Mouse (Mus musculus) hindbrain, embryonic 11.5 days (tissue): ENCODE data around the gene Trmo. TPM values are rescaled to one million over a fixed set of nuclear protein-coding genes. Genes with fewer than 3 reads are reported as not detected.

ENCODE experiments used
- ATAC-seq: fragments of 200-750 bp; cut with Nextera tagmentation; 2 replicates; pipeline ENCODE4 v1.8.0; 2017; ENCODE audit warnings: mild to moderate bottlenecking, moderate TSS enrichment, moderate library complexity; ENCODE audit not compliant: low FRiP score
- DNase-seq: peaks from one replicate; pipeline ENCODE4 v3.0.0-alpha.2; 2015; ENCODE audit warnings: low spot score
- H3K27ac ChIP-seq: fragments of 300-500 bp; sonication (generic); 2 replicates; pipeline ENCODE4 v1.5.1; 2014; ENCODE audit warnings: mild to moderate bottlenecking, low read depth, low read length
- H3K27me3 ChIP-seq: fragments of 300-500 bp; sonication (generic); 2 replicates; pipeline ENCODE4 v1.6.1; 2014; ENCODE audit warnings: mild to moderate bottlenecking, low read length, moderate library complexity, mixed read lengths; ENCODE audit not compliant: control insufficient read depth, insufficient read depth
- H3K36me3 ChIP-seq: fragments of 300-500 bp; sonication (generic); 2 replicates; pipeline ENCODE4 v1.6.1; 2014; ENCODE audit warnings: mild to moderate bottlenecking, low read length, moderate library complexity, mixed read lengths; ENCODE audit not compliant: control insufficient read depth, insufficient read depth
- H3K4me1 ChIP-seq: fragments of 300-500 bp; sonication (generic); replicated peaks from 2 replicates; pipeline ENCODE4 v1.6.1; 2014; ENCODE audit warnings: low read length, mixed read lengths; ENCODE audit not compliant: control insufficient read depth, insufficient read depth
- H3K4me2 ChIP-seq: fragments of 300-500 bp; sonication (generic); replicated peaks from 2 replicates; pipeline ENCODE4 v1.6.1; 2014; ENCODE audit warnings: mild to moderate bottlenecking, low read depth, low read length
- H3K4me3 ChIP-seq: fragments of 300-500 bp; sonication (generic); 2 replicates; pipeline ENCODE4 v1.5.1; 2014; ENCODE audit warnings: low read depth, low read length
- H3K9ac ChIP-seq: fragments of 300-500 bp; sonication (generic); 2 replicates; pipeline ENCODE4 v1.6.1; 2014; ENCODE audit warnings: low read depth, low read length
- H3K9me3 ChIP-seq: fragments of 300-500 bp; sonication (generic); 2 replicates; pipeline ENCODE4 v1.6.1; 2016; ENCODE audit warnings: low read length; ENCODE audit not compliant: control insufficient read depth
- WGBS: fragments of 180-500 bp; shearing (Covaris S2); extraction: QIAGEN DNeasy Blood & Tissue Kit; methylation state at CpG from one replicate; pipeline ENCODE4 v1.1.7; 2014; 5-methylcytosine and 5-hydroxymethylcytosine counted together
- polyA plus RNA-seq: library from polyadenylated mRNA; unstranded; fragments of >200 nt; fragmentation: Nextera tagmentation; extraction: Ambion mirVana; gene quantifications from 2 replicates; pipeline ENCODE4 v1.2.1, GENCODE M21; 2014

Trmo gene
- polyA plus RNA-seq, 1 experiment from 2014 or later: 9.9 TPM

DNA sequence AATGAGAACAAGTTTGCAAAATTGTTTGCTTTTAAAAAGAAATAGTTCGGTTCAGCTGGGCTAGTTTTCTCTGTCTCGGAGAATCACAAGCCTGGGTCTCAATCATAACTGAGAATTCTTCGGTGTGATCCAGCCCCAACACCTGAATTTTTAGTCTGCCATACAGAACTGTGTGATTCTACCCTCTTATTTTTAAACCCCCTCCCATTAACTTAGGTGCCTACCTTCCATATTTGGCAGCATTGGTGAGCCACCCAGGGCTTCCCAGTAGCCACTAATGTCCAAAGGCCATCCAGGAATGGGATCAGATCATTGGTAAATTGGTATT lies 43.5 kb downstream of the Trmo start:
- ATAC-seq: no peak
- 14% methylated on average over 3 of the region's 3 CpGs for WGBS
- no peaks in the 10 kb centered on the region for H3K36me3 ChIP-seq

DNA sequence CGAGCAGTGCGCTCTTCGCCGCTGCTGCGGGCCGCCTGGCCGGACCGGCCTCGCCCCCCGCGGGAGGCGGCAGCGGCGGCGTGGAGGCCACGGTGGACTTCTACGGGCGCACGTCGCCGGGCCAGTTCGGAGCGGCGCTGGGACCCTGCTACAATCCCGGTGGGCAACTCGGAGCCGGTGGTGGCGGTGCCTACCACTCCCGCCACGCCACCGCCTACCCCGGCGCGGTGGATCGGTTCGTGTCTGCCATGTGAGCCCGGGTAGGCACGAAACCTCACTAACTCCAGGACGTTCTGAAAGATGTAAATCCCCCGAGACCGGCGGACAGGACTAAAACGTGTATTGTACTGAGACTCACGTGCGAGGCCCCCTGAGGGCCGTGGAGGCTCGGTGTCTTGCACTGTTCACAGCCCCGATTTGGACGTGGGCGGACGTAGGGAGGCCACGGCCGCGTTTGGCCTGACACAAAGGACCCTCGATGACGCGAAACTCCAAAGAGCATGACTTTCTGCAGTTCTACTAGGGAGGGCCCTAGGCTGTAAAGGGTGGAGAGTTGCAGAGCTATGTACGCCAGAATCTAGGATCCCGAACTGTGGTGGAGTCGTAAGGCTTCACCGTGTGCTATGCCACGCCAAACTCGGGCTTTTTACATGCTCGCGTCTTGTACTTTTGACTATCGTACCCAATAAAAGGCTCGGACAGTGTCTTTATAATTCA lies 44.0 kb downstream of the Trmo start:
- H3K9ac ChIP-seq: no peak overlapping the region
- peaks cover 91% of the 10 kb centered on the region for H3K27me3 ChIP-seq
- H3K36me3 ChIP-seq: no peaks in the 10 kb centered on the region
- no peak overlapping the region for H3K27ac ChIP-seq
- peak; percentile 68 for DNase-seq
- peak overlapping the region; percentile 32; the same call in 1 of the 2 replicates for H3K4me3 ChIP-seq
- ATAC-seq: no peak
- no peak overlapping the region for H3K4me2 ChIP-seq
- H3K9me3 ChIP-seq: no peaks in the 10 kb centered on the region
- WGBS: 2% methylated on average over 65 of the region's 67 CpGs
- H3K4me1 ChIP-seq: no peaks in the 10 kb centered on the region; the same call in none of the 2 replicates

More for the DNA sequence above, 43.5 kb downstream of the Trmo start:
- peak; percentile 47 for DNase-seq
- H3K4me2 ChIP-seq: no peak overlapping the region
- H3K4me3 ChIP-seq: no peak overlapping the region
- no peaks in the 10 kb centered on the region; the same call in none of the 2 replicates for H3K4me1 ChIP-seq
- H3K9ac ChIP-seq: no peak overlapping the region
- no peaks in the 10 kb centered on the region for H3K9me3 ChIP-seq
- no peak overlapping the region for H3K27ac ChIP-seq
- H3K27me3 ChIP-seq: peaks cover 91% of the 10 kb centered on the region

DNA sequence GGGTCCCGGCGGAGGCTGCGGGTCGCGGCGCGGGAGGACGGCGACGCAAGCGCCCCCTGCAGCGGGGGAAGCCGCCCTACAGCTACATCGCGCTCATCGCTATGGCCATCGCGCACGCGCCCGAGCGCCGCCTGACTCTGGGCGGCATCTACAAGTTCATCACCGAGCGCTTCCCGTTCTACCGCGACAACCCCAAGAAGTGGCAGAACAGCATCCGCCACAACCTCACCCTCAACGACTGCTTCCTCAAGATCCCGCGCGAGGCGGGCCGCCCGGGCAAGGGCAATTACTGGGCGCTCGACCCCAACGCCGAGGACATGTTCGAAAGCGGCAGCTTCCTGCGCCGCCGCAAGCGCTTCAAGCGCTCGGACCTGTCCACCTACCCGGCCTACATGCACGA lies 44.9 kb downstream of the Trmo start:
- no peak overlapping the region for H3K9ac ChIP-seq
- ATAC-seq: peak; percentile 53; the same call in 1 of the 2 replicates
- WGBS: under 1% methylated on average over 44 of the region's 51 CpGs
- H3K4me1 ChIP-seq: no peaks in the 10 kb centered on the region; the same call in none of the 2 replicates
- peak overlapping the region; percentile 32 for H3K4me3 ChIP-seq
- DNase-seq: peak; percentile 69
- H3K4me2 ChIP-seq: peak overlapping the region; percentile 39
- H3K27ac ChIP-seq: no peak overlapping the region
- H3K36me3 ChIP-seq: no peaks in the 10 kb centered on the region
- peaks cover 90% of the 10 kb centered on the region for H3K27me3 ChIP-seq
- H3K9me3 ChIP-seq: no peaks in the 10 kb centered on the region

DNA sequence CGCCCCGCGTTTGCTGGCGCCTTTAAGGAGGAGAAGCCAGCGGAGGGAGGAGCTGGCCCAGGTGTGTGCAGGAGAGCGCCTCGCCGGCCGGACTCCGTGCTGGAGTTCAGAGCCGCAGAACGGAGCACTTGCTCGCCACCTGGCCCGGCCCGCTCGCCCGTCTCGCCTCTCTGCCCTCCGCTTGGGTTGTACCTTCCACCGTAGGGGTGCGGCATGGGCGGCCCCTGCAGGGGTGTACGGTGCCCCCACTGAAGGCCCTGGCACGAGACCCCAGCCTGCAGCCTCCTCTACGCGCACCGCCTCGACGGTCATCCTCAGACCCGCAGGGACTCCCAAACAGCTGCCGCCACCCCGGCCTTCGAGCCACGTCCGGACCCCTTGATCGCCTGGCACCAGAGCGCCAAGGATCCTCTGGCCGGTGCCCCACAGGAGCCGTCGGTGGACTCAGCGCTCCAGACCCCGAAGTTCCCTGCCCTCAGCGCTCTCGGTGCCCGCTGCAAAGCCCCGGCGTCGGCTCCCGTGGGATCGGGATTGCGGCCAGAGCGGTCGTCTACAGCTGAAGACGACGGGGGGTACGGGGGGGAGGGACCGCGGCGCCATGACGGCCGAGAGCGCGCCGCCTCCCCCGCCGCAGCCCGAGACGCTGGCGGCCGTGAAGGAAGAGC lies 45.5 kb downstream of the Trmo start, which contains the start of gene Foxe1:
Gene Foxe1, plus strand, starts transcription at position 14 of the 665 bp plus-strand sequence.
- 2% methylated on average over 62 of the region's 70 CpGs for WGBS
- no peak for ATAC-seq
- H3K27me3 ChIP-seq: peaks cover 90% of the 10 kb centered on the region
- H3K9me3 ChIP-seq: no peaks in the 10 kb centered on the region
- no peak within 1 kb of the TSS for H3K9ac ChIP-seq
- H3K36me3 ChIP-seq: no peaks in the 10 kb centered on the region
- H3K27ac ChIP-seq: no peak within 1 kb of the TSS
- peak within 1 kb of the TSS; percentile 32 for H3K4me3 ChIP-seq
- H3K4me1 ChIP-seq: no peaks in the 10 kb centered on the region; the same call in none of the 2 replicates
- peak within 1 kb of the TSS; percentile 39 for H3K4me2 ChIP-seq
- peak; percentile 54 for DNase-seq

DNA sequence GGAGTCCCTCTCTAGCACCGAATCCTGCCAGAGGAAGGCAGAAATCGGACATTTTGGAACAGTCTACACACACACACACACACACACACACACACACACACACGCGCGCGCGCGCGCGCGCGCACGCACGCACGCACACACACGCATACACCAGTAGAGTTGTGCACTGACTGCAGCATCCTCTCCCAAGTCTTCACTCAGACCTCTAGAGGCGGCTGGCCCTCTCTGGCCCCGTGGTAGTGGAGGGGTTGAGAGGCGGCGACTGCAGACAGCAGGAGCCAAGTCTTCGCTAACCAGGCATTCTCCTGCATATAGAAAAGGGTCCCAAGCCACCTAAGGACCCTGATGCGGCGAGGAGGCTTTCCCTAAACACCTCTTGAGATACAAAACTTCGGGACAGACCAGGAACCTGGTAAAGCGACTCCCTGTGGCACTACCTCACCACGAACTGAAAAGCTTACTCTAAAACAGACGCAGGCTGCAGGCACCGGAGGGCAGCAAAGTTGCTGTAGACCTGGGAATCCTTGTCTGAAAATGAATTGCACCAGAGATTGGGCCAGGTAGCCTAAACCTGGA lies 46.4 kb downstream of the Trmo start:
- DNase-seq: peak; percentile 62
- Histone ChIP-seq H3K4me1 (no peaks in the 10 kb centered on the region; the same call in none of the 2 replicates), H3K9me3 (no peaks in the 10 kb centered on the region), H3K4me2 (no peak overlapping the region), H3K9ac (no peak overlapping the region), H3K36me3 (no peaks in the 10 kb centered on the region), H3K27ac (no peak overlapping the region), H3K27me3 (peaks cover 93% of the 10 kb centered on the region), H3K4me3 (no peak overlapping the region)
- 2% methylated on average over 23 of the region's 28 CpGs for WGBS
- ATAC-seq: no peak

DNA sequence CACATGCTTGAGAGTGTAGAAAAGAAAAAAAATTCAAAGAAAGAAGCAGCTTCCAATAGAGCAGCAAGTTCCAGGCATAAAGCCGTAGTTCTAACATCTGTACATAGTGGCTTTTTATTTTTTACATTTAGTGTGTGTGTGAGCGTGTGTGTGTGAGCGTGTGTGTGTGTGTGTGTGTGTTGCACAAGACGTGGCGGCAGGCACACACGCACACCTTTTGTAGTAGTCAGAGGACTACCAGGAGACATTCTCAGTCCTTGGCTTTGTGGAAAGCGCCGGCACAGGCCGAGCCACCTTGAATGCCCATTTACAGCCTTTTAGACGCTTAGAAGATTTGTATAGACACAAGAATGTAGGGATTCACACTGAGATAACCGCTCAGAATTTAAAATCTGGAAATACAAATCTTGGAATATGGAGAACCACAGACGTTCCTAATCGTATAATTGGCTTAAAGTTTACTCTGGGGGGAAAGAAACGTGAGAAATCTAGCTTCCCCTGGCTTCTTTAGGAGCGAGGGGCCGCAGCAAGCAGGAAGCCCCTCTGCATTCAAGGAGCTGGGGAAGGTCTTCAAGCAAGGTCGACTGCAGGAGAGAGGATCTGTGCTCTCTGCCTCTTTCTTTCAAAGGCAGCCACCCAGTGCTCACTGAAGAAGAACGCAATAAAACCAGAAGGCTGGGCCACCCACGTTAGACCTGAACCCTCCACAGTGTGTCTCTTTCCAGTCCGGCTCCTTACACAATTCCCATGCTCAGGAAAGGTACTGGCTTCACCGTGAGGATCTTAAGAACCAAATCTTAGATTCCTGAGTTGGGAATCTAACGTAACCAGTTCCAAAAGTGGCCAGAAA lies 47.2 kb downstream of the Trmo start:
- H3K9ac ChIP-seq: no peak overlapping the region
- no peak overlapping the region for H3K4me3 ChIP-seq
- H3K9me3 ChIP-seq: no peaks in the 10 kb centered on the region
- peaks cover 92% of the 10 kb centered on the region for H3K27me3 ChIP-seq
- DNase-seq: peak; percentile 52
- no peaks in the 10 kb centered on the region for H3K36me3 ChIP-seq
- no peaks in the 10 kb centered on the region; the same call in none of the 2 replicates for H3K4me1 ChIP-seq
- no peak overlapping the region for H3K4me2 ChIP-seq
- no peak for ATAC-seq
- H3K27ac ChIP-seq: no peak overlapping the region
- WGBS: 10% methylated on average over 22 of the region's 22 CpGs

DNA sequence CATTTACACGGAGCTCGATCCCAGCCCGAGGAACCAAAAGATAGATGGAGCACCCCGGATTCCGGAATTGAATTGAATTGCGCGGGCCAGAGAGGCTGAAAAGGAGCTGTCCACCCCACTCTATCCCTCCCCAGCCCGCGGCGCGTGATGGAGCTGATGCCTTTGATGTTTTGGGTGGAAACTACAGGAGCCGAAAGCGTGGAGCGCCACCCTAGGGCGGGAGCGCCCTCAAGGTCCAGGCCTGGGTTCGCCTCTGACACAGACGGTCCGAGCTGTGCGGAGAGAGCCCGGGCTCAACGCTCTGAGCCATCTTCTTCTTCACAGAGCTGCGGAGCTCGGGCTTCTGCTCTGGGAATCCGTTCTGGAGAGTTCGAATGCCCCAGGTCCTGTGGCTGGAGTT lies 49.7 kb downstream of the Trmo start:
- Histone ChIP-seq H3K4me3 (no peak overlapping the region), H3K9me3 (no peaks in the 10 kb centered on the region), H3K4me1 (no peaks in the 10 kb centered on the region; the same call in none of the 2 replicates), H3K27ac (no peak overlapping the region), H3K27me3 (peaks cover 80% of the 10 kb centered on the region), H3K9ac (no peak overlapping the region), H3K36me3 (no peaks in the 10 kb centered on the region), H3K4me2 (no peak overlapping the region)
- DNase-seq (no peak), ATAC-seq (no peak)
- 1% methylated on average over 26 of the region's 26 CpGs for WGBS

DNA sequence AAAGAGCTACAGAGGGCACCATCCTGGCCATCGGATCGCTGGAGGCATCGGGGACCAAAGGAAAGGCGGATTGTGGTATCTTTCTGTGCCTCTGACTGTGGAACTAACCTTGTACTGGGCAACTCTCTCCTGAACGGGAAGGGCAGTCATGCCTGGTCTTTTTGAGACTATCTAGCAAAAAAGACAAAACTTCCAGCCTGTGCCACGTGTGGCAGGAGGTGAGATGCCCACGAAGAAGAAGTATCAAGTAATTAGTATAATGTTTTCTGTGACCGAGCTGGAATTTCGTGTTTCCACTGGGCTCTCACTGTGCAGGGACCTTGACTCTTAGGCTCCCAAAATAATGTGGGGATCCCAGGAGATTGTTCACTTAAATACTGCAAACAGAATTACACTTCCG lies 50.2 kb downstream of the Trmo start:
- Histone ChIP-seq H3K4me2 (no peak overlapping the region), H3K9me3 (no peaks in the 10 kb centered on the region), H3K9ac (no peak overlapping the region), H3K4me3 (no peak overlapping the region), H3K36me3 (no peaks in the 10 kb centered on the region), H3K27me3 (peaks cover 74% of the 10 kb centered on the region), H3K27ac (no peak overlapping the region), H3K4me1 (no peaks in the 10 kb centered on the region; the same call in 1 of the 2 replicates)
- 14% methylated on average over 10 of the region's 10 CpGs for WGBS
- DNase-seq (peak; percentile 36), ATAC-seq (no peak)
